Mouse (Mus musculus) kidney, embryonic 15.5 days (tissue): ENCODE data around the gene Dip2b. TPM values are rescaled to one million over a fixed set of nuclear protein-coding genes. Genes with fewer than 3 reads are reported as not detected.

Experiments
- ATAC-seq: fragments of 200-750 bp; cut with Nextera tagmentation; replicated peaks from 2 replicates; pipeline ENCODE4 v1.8.0; 2017; ENCODE audit warnings: moderate TSS enrichment; ENCODE audit not compliant: low FRiP score
- H3K27ac ChIP-seq: fragments of 300-500 bp; sonication (generic); 2 replicates; pipeline ENCODE4 v1.5.1; 2015; ENCODE audit warnings: mild to moderate bottlenecking, inconsistent platforms
- H3K27me3 ChIP-seq: fragments of 300-500 bp; sonication (generic); 2 replicates; pipeline ENCODE4 v1.6.1; 2015; ENCODE audit warnings: inconsistent platforms
- H3K36me3 ChIP-seq: fragments of 300-500 bp; sonication (generic); 2 replicates; pipeline ENCODE4 v1.6.1; 2015; ENCODE audit warnings: inconsistent platforms
- H3K4me1 ChIP-seq: fragments of 300-500 bp; sonication (generic); 2 replicates; pipeline ENCODE4 v1.6.1; 2015; ENCODE audit warnings: inconsistent platforms
- H3K4me2 ChIP-seq: fragments of 300-500 bp; sonication (generic); 2 replicates; pipeline ENCODE4 v1.6.1; 2015; ENCODE audit warnings: moderate library complexity, mild to moderate bottlenecking, inconsistent platforms
- H3K4me3 ChIP-seq: fragments of 300-500 bp; sonication (generic); replicated peaks from 2 replicates; pipeline ENCODE4 v1.5.1; 2015; ENCODE audit warnings: mild to moderate bottlenecking, inconsistent platforms
- H3K9ac ChIP-seq: fragments of 300-500 bp; sonication (generic); 2 replicates; pipeline ENCODE4 v1.6.1; 2015; ENCODE audit warnings: mild to moderate bottlenecking, inconsistent platforms
- H3K9me3 ChIP-seq: fragments of 300-500 bp; sonication (generic); replicated peaks from 2 replicates; pipeline ENCODE4 v1.6.1; 2016; ENCODE audit warnings: inconsistent platforms
- WGBS: fragments of 180-500 bp; shearing (Covaris S2); methylation state at CpG from one replicate; pipeline ENCODE4 v1.1.7; 2015; ENCODE audit warnings: mixed read lengths; 5-methylcytosine and 5-hydroxymethylcytosine counted together
- polyA plus RNA-seq: library from polyadenylated mRNA; unstranded; fragments of >200 nt; fragmentation: Nextera tagmentation; extraction: Ambion mirVana; gene quantifications from 2 replicates; pipeline ENCODE4 v1.2.1, GENCODE M21; 2015

Dip2b gene
- polyA plus RNA-seq, 1 experiment from 2014 or later = 11.6 TPM

DNA sequence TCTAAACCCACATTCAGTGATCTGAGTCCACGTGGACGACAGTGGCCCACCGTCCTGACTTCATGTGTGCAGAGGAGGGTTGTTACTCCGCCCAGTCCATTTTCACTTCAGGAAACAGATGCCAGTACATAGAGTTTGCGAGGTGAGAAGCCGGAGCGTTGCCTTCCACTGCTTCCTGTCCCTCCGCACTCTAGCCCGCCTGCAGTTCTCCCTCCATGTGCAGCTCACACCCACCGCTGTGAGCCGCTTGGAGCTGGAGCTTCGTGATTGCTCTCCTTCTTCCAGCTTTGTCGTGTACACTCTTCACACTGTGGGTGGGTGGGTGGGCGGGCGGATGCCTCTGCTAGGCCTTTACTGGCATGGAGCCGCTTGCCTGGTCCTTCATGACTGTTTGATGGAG is 53.8 kb downstream of the Dip2b start:
- H3K27ac ChIP-seq = peak overlapping the region; percentile 64

DNA sequence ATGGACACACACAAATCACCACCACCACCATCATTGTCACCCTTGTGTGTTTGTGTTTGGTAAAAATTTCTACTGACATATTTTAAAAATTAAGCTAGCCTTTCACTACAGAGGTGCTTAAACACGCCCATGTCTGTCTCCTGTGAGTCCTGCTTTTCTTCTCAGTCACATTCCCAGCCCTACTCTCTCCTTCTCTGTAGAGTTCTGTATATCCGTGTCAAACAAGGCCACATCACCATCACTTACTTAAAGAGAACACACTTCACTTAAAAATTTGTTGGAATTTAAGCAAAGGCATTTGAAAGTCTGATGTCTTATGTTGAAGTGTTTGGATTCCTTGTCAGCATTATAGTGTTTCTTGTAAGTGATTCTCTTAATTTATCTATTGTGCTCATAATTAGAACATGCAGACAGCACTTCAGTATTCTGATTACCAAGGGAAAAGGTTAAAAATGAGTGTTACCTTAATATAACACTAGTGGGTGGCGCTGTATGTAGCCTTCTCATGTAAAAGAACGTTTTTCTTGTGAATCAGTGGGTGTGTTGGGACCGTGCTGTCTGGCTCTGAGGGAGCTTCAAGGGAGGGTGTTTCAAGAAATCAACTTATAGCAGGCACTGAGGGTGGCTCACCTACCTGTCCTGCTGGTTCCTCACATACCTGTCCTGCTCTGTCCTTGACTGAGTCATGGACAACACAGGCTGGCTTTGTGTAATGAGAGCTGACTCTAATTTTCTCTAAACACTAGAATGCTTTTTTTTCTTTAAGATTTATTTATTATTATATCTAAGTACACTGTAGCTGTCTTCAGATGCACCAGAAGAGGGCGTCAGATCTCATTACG is 58.3 kb downstream of the Dip2b start:
- no peaks in the 10 kb centered on the region for H3K27me3 ChIP-seq
- no peak for ATAC-seq
- H3K9me3 ChIP-seq = 0 out of 2 replicates have a peak, but pooled peaks cover 2% of the 10 kb centered on the region
- no peak overlapping the region for H3K27ac ChIP-seq
- no peaks in the 10 kb centered on the region for H3K36me3 ChIP-seq
- H3K4me3 ChIP-seq = no peak overlapping the region
- WGBS = 86% methylated on average over 7 of the region's 7 CpGs
- H3K4me1 ChIP-seq = peaks cover 30% of the 10 kb centered on the region
- H3K9ac ChIP-seq = no peak overlapping the region
- no peak overlapping the region for H3K4me2 ChIP-seq

More for the DNA sequence above, 53.8 kb downstream of the Dip2b start:
- Histone ChIP-seq H3K4me3 (0 out of 2 replicates have a peak overlapping the region, but pooled peaks have one; percentile 10), H3K36me3 (no peaks in the 10 kb centered on the region), H3K9ac (no peak overlapping the region), H3K4me1 (peaks cover 43% of the 10 kb centered on the region), H3K27me3 (no peaks in the 10 kb centered on the region), H3K9me3 (no peaks in the 10 kb centered on the region), H3K4me2 (peak overlapping the region; percentile 41)
- 22% methylated on average over 16 of the region's 16 CpGs for WGBS
- ATAC-seq = no peak

DNA sequence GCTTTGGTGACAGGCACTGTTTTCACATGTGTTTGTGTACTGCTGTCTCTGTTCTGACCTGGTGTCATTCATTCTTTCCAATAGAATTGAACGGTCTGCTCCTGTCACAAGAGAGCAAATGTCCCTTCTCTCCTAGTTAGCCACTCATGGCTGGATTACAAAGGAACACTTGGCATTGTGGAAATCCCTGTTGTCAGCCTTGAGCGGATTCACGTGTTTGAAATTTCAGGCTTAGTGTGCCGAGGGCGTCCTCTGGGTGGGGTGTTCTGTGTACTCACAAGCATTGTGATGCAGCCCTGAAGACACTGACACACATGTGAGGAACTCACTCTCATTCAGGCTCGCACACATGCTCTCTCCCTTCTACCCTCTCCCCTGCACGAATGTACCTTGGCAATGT is 61.9 kb downstream of the Dip2b start:
- WGBS = 78% methylated on average over 7 of the region's 7 CpGs
- ATAC-seq = no peak
- Histone ChIP-seq H3K27ac (no peak overlapping the region), H3K36me3 (no peaks in the 10 kb centered on the region), H3K4me1 (peaks cover 21% of the 10 kb centered on the region), H3K9ac (no peak overlapping the region), H3K9me3 (0 out of 2 replicates have a peak, but pooled peaks cover 2% of the 10 kb centered on the region), H3K27me3 (no peaks in the 10 kb centered on the region), H3K4me2 (no peak overlapping the region), H3K4me3 (no peak overlapping the region)

DNA sequence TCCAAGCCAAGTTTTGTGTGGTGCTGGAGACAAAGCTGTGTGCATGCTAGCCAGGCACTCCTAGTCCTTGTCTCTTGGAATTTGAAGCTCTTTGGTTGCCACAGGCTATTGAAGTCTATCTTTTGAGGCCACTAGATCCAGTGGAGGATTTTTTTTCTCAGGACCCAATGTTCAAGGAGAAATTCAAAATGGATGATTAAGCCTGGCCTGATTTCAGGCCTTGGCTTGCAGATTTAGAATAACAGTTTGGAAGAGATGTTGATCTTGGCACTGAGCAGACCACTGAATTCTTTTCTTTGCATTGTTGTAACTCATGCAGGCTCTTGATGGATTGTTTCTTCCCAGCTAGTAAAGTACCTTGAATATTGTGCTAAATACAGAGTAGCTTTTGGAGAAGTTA is 62.7 kb downstream of the Dip2b start:
- no peaks in the 10 kb centered on the region for H3K27me3 ChIP-seq
- peaks cover 21% of the 10 kb centered on the region for H3K4me1 ChIP-seq
- no peak for ATAC-seq
- H3K9me3 ChIP-seq = 0 out of 2 replicates have a peak, but pooled peaks cover 2% of the 10 kb centered on the region
- H3K27ac ChIP-seq = peak overlapping the region; percentile 68
- no peaks in the 10 kb centered on the region for H3K36me3 ChIP-seq
- H3K4me3 ChIP-seq = no peak overlapping the region
- H3K4me2 ChIP-seq = no peak overlapping the region
- H3K9ac ChIP-seq = no peak overlapping the region

DNA sequence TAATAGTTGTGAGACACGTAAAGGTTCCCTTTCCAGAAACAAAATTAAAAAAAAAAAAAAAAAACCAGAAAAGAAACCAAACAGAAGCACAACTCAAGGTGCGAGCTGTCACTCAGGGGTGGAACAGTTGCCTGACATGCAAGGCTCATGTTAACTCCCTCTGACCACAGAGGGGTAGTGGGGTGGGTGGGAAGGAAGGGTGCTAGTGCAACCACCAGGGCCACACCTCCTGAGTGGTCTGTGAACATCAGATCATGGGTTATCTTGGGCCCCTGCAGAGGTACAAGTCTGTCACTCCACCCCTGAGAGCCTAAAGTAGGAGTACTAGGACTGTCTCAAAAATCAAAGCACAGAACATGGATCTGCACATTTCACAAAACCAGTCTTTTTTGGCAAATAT is 65.7 kb downstream of the Dip2b start:
- no peak for ATAC-seq

DNA sequence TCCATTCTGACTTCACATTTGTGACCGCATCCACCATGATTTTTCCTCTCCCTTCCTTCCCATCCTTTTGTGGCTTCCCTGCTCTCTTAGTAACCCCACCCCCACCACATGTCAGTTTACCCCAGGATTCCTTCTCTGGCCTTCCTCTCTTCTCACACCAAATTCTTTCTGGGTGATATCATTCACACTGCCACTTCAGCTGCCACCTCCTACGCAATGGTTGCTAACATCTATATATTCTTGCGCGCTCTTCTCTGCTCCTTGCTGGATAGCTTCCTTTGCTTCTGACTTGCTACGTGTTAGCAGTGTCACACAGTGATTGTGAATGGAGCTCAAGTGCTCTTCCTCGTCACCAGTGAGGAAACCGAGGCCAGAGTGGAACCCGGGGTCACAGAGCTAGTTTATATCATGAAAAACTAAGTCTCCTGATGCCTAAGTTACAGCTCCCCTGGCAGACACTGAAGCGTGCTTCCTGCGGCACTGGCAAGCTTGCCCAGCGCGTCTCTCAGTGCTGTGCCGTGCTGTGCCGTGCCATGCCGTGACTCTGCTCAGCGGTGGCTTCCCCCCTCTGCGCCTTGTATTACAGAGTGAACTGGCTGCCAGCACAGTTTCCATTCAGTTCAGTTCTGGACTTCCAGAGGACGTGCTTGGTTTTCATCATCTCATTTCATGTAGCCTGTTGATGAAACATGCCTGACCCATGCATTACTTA is 69.8 kb downstream of the Dip2b start:
- no peak for ATAC-seq
- Histone ChIP-seq H3K27ac (0 out of 2 replicates have a peak overlapping the region, but pooled peaks have one; percentile 22), H3K4me2 (no peak overlapping the region)

More for the DNA sequence above, 65.7 kb downstream of the Dip2b start:
- WGBS = 81% methylated on average over 2 of the region's 2 CpGs
- 0 out of 2 replicates have a peak, but pooled peaks cover 2% of the 10 kb centered on the region for H3K9me3 ChIP-seq
- no peak overlapping the region for H3K27ac ChIP-seq
- H3K27me3 ChIP-seq = no peaks in the 10 kb centered on the region
- no peaks in the 10 kb centered on the region for H3K36me3 ChIP-seq
- peaks cover 39% of the 10 kb centered on the region for H3K4me1 ChIP-seq
- no peak overlapping the region for H3K4me2 ChIP-seq
- no peak overlapping the region for H3K4me3 ChIP-seq
- H3K9ac ChIP-seq = no peak overlapping the region

DNA sequence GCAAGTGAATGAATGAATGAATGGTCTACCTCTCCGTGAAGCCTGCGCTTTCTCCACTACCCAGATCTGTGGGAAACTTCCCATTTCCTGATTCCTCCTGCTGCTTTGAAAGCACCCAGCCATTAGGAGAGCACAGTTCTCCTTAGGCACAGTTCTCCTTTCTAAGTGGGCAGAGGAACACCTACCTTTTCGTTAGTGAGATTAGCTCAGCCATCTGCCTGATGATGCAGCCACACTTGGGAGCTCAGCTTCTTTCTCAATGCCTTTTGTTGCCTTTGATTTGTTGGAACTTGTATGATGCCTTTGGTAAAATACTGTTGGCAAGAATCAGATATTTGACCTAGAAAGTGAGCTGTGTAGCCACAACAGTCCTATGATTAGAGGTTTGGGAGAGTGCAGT is 71.5 kb downstream of the Dip2b start:
- ATAC-seq = no peak
- peaks cover 50% of the 10 kb centered on the region for H3K4me1 ChIP-seq
- no peak overlapping the region for H3K4me3 ChIP-seq
- H3K27ac ChIP-seq = no peak overlapping the region
- 86% methylated on average over 3 of the region's 3 CpGs for WGBS
- H3K27me3 ChIP-seq = no peaks in the 10 kb centered on the region
- H3K9ac ChIP-seq = no peak overlapping the region
- no peaks in the 10 kb centered on the region for H3K9me3 ChIP-seq
- H3K4me2 ChIP-seq = no peak overlapping the region
- no peaks in the 10 kb centered on the region for H3K36me3 ChIP-seq

More for the DNA sequence above, 69.8 kb downstream of the Dip2b start:
- peaks cover 37% of the 10 kb centered on the region for H3K4me1 ChIP-seq
- no peak overlapping the region for H3K9ac ChIP-seq
- no peaks in the 10 kb centered on the region for H3K27me3 ChIP-seq
- H3K9me3 ChIP-seq = no peaks in the 10 kb centered on the region
- no peaks in the 10 kb centered on the region for H3K36me3 ChIP-seq
- WGBS = 82% methylated on average over 18 of the region's 18 CpGs
- H3K4me3 ChIP-seq = no peak overlapping the region

DNA sequence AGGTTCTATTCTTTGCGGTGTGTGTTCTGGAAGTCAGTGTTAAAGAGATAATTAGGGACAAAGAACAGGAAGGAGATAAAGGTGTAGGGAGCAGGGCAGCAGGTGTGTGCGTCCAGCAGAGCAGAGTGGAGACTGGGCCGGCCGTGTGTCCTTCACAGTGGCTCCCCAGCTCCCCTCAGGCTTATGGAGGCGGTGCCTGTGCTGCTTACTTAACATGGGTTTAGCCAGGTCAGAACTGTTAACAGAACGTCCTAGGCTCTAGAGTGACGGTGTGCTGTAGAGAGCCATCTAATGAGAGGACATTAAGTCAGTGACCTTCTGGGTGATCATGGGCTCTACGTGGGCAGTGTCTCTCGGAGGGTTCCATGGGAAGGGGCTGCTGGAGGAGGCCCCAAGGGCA is 73.4 kb downstream of the Dip2b start:
- Histone ChIP-seq H3K27ac (peak overlapping the region; percentile 63), H3K36me3 (peaks cover 9% of the 10 kb centered on the region), H3K27me3 (no peaks in the 10 kb centered on the region), H3K9ac (no peak overlapping the region), H3K4me3 (no peak overlapping the region), H3K4me2 (no peak overlapping the region), H3K4me1 (peaks cover 46% of the 10 kb centered on the region), H3K9me3 (no peaks in the 10 kb centered on the region)
- WGBS = 50% methylated on average over 9 of the region's 9 CpGs
- ATAC-seq = no peak

DNA sequence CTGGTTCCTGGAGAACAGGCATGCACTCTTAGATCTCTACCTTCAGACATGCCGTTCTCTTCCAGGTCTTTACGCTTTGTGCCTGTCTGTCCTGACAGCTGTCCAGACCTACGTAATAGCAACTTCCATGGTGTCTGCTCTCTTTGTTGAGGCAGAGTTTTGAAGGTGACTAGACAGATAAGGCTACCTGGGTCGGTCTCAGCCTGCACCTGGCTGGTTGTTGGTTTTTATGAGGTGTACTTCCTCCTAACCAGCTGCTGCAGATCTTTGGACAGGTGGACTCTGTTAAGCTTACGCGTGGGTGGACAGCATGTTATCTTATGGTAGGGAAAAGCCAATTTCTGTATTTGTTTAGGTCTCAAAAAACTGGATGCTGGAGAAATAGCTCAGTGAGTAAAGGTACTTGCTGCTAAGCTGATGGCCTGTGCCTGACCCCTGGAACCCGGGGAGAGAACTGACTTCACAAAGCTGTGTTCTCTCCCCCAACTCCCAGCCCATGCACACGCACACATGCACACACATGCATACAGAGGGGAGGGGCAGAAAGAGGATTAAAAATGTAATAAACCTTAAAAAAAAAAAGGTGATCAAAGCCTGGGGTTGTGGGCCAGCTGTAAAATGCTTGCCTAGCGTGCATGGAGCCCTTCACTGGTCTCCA is 74.0 kb downstream of the Dip2b start:
- Histone ChIP-seq H3K36me3 (peaks cover 14% of the 10 kb centered on the region), H3K27ac (peak overlapping the region; percentile 63), H3K27me3 (no peaks in the 10 kb centered on the region), H3K9me3 (no peaks in the 10 kb centered on the region), H3K4me3 (no peak overlapping the region), H3K9ac (no peak overlapping the region), H3K4me2 (no peak overlapping the region), H3K4me1 (peaks cover 41% of the 10 kb centered on the region)
- ATAC-seq = no peak
- WGBS = 49% methylated on average over 9 of the region's 9 CpGs

DNA sequence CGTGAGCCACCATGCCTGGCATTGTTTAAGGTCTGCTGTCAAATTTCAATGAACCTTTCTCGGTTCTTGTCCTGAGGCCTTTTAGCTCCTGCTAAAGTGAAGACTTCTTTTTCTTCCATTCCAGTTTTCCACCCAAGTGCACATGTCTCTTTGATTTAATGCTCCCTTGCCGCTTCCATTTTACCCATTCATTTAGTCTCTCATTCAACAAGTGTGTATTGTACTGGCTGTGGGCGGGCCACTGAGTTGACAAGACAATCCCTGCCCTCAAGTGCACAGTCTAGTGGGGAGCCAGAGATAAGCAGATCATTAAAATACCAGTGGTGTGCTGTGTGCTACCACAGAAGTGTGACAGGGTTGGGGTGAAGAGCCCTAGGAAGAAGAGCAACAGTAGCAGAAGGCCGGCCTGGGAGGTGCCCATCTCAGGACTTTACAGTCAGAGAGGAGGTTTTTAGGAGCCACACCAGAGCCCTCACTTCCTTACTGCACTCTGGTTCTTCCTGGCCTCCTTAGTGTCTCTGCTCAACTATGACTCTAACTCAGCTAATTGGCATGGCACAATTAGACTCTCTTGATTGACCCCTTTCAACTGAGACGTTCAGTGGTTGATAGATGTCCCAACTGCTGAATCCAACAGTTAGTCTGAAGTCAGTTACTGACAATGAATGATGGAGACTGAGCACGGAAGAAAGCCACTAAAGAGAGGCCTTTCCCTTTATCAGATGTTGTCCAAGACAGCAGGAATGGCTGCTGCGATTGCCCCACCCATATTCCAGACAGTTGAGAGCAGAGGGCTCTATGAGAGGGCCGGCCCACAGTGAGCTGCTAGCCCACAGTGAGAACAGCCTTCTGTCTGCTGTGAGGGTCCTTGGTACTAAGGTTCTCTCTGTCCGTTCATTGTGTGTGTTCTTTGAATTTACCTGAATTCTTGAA is 75.1 kb downstream of the Dip2b start:
- H3K36me3 ChIP-seq = peaks cover 26% of the 10 kb centered on the region
- no peak overlapping the region for H3K9ac ChIP-seq
- no peak overlapping the region for H3K4me2 ChIP-seq
- peaks cover 32% of the 10 kb centered on the region for H3K4me1 ChIP-seq
- H3K27me3 ChIP-seq = no peaks in the 10 kb centered on the region
- H3K27ac ChIP-seq = peak overlapping the region; percentile 63
- ATAC-seq = peak; percentile 79
- WGBS = 48% methylated on average over 10 of the region's 10 CpGs
- H3K4me3 ChIP-seq = no peak overlapping the region
- H3K9me3 ChIP-seq = no peaks in the 10 kb centered on the region

DNA sequence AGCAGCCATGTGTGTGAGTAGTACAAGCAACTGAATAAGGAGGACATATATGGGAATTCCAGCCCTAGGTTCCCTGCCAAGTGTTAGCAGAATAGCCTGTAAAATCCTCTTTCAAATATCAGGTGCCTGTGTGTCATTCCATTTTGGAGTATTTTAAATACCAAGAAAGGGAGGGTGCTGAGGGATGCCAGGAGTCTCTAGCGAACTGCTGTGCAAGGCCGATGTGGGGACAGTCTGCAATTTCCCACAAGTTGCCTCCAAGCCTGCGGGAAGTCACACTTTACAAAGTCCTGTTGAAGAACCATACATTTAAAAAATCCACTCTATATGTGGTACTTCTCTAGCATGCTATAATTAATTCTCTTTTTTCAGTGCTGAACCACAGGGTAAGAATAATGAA is 77.0 kb downstream of the Dip2b start:
- Histone ChIP-seq H3K4me1 (peaks cover 36% of the 10 kb centered on the region), H3K27ac (no peak overlapping the region), H3K9ac (no peak overlapping the region), H3K4me2 (no peak overlapping the region), H3K4me3 (no peak overlapping the region), H3K27me3 (no peaks in the 10 kb centered on the region), H3K9me3 (no peaks in the 10 kb centered on the region), H3K36me3 (peaks cover 32% of the 10 kb centered on the region)
- no peak for ATAC-seq
- WGBS = 94% methylated on average over 3 of the region's 3 CpGs
